Mouse (Mus musculus) gastrocnemius, postnatal 10 days (tissue): Measurements from ENCODE around the gene Lrrc8d. TPM values are rescaled to one million over a fixed set of nuclear protein-coding genes. Genes with fewer than 3 reads are reported as not detected.

Source experiments
- DNase-seq: peaks from one replicate; pipeline ENCODE4 v3.0.0; 2021; ENCODE audit warnings: mixed read lengths
- total RNA-seq, 2 experiments: library from RNA; stranded (reverse); gene quantifications; 2 replicates each; pipeline ENCODE4 v1.2.3; 2021

The Lrrc8d gene
- total RNA-seq, 2 experiments from 2014 or later = 10.8 to 11.1 TPM

DNA sequence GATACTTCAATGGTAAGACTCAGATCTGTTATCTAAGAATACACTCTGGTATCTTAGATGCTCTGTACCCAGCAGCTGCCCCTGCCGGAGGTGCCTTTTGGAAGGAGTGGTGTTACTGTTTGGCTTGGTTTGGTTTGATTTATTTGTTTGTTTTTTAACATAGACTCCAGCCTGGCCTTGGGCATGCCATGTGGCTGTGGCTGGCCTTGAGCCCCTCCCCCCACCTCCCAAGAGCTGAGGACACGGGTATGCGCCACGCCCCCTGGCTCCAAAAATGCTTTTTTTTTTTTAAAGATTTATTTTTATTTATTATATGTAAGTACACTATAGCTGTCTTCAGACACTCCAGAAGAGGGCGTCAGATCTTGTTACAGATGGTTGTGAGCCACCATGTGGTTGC lies 65.6 kb downstream of the Lrrc8d start:
- no peak for DNase-seq

- no peak for DNase-seq
These were observed 76.6 kb downstream of the Lrrc8d start for GRCm38 (mm10) chr5:105776368-105776767.

- DNase-seq = no peak
These were observed 77.3 kb downstream of the Lrrc8d start for GRCm38 (mm10) chr5:105776978-105777593.

GRCm38 (mm10) chr5:105777645-105778044 lies 77.9 kb downstream of the Lrrc8d start:
- DNase-seq = no peak

GRCm38 (mm10) chr5:105778189-105778588 lies 78.4 kb downstream of the Lrrc8d start:
- DNase-seq = no peak

GRCm38 (mm10) chr5:105778723-105779122 lies 79.0 kb downstream of the Lrrc8d start:
- DNase-seq = no peak

DNA sequence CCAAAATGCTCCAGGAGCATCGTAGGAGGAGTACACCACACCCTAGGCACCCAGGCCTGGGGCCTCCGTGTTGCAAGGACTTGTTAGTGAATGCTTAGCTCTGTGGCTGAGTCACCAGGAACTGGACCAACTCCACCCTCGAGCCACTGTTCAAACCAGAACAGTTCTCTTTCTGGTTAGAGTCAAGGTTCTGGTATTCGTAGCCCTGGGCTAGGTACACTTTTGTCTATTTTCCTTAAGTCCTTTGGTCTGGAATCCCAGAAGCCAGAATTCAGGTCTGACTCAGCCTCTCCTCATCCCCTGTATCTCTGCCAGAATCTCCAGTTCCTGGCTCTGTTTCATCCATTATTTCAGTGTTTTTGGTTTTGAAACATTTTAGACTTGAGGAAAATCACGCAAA lies 79.6 kb downstream of the Lrrc8d start:
- DNase-seq = no peak

DNA sequence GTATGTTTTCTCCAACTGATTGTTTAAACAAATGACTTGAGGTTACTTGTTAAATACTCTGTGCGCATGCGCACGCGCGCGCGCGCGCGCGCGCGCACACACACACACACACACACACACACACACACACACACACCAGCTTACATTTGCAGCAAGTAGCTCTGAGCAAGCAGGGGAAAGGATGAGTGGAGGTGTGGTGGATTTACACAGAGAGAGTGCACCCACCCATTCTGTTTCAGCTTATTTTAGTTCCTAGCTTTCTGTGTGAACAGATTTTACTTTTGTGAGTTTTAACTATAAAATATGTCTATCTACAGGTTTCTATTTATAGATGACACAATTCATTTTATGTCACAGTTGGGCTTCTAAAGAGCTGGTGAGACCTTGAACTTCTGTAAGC lies 84.1 kb downstream of the Lrrc8d start:
- no peak for DNase-seq

DNA sequence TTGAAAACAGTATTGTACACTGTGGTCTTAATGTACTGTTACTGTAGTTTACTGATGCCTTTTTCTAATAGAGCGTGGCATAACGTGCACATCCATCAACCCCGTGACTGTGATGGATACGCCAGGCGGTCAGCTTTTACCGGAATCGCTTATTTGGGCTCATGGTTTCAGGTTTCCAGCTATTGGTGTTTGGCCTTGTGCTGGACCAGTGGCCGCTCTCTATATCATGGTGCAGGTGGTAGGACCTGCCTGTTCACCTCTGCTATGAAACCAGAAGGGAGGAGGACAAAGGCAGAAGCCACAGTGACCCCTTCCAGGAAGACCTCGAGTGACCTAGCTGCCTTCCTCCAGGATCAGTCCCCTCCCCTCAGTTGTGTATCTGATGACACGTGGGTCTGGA lies 85.0 kb downstream of the Lrrc8d start:
- no peak for DNase-seq

GRCm38 (mm10) chr5:105787577-105787976 lies 87.8 kb downstream of the Lrrc8d start:
- DNase-seq = no peak

DNA sequence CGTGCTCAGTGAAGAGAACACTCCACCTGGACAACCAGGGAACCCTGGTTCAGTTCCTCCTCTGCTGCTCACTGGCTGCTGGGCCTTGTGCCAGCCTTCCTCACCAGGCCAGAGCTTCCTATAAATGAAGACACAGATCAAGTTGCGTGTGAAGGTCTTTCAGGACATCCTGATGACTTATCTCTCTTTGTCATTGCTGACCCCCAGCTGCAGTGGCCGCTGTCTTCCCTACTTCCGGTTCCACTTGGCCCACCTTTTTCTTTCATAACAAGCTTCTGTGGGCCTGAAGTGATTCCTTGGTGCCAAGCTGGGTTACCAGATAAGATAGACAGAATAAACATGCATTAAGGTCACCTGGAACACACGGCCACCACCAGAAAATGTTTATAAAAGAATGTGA lies 90.0 kb downstream of the Lrrc8d start:
- peak; percentile 24 for DNase-seq

- no peak for DNase-seq
These were observed 92.6 kb downstream of the Lrrc8d start for GRCm38 (mm10) chr5:105792331-105792801.

DNA sequence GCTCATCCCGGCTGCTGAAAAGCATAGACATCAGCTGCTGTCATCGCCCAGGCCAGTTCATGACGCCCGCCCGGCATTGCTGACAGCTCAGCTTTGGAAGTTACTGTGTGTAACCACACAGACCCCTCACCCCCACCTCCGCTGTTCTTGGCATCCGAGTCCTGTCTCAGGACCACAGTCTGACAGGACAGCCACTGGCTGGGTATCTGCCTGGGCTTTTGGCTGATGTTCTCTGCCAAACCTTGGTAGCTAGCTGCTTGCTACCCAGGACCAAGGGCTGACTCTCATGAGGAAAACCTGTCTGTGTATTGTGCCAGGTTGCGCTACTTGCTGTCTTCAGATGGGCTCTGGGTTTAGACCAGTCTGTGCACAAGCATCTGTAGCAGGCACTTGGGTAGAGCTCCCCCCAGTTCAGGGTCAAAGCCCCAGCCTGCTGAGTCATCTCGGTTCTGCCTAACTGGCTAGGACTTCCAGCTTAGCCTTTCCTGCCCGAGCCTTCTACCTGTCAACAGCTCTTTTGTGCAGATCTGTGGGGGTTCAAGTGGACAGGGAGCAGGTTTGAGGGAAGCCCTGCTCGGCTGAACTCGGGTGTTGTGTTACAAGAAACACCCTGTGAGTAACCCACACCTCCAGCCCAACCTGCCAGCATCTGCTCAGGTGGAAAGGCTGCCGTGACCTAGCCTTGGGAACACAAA lies 93.2 kb downstream of the Lrrc8d start:
- peak; percentile 32 for DNase-seq

DNA sequence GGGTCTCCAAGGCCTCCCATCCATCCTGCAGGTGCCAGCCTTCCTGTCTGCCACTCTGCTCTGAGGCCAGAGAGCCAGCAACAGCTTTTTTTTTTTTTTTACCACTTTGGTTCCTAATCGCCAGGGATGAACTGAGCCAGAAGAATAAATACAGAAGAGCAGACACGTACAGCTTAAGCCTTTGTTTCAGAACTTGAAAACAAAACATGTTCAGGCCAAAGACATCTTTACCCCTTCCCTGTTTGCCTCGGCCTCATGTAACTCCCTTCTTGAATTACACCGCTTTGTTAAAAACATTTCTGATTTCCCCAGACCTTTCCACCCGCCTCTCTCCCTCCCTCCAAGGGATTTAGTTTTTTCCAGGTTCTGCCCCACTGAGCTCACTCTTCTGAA lies 93.8 kb downstream of the Lrrc8d start:
- DNase-seq = no peak

GRCm38 (mm10) chr5:105798421-105798820 lies 98.7 kb downstream of the Lrrc8d start:
- no peak for DNase-seq

DNA sequence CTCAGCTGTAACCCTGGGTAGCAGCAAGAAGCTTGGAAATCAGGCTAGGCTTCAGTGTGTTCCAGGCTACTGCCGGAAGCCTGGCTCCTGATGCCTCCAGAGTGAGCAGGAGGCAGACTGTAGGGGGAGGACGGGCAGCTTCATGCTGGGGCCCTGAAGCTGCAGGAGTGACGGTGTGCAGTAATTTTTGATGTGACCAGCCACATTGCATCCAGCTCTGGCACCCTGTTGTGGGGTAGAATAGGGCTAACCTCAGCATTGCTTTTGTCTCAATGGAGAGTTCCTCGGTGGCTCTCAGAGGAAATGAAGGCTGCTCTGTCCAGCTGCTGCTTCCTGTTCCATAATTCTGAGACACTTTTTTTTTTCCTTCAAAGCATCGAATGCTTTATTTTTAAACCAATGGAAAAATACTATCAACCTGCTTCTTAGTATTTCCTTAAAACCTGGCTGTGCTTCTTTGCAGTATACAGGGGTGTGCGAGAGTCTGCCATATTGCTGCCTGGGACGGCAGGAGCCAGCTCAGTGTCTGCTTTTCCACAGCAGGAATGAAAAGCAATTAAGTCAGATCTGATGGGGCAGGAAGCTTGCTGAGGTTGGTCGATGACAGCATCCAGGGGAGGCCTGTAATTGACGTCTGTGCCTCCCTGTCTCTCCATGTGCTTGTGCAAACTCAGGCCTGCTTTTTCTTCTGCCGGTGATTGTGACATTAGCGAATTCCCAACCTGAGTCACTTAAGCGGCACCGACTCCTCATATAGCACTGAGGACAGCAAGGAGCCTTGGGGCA lies 100.3 kb downstream of the Lrrc8d start:
- no peak for DNase-seq

DNA sequence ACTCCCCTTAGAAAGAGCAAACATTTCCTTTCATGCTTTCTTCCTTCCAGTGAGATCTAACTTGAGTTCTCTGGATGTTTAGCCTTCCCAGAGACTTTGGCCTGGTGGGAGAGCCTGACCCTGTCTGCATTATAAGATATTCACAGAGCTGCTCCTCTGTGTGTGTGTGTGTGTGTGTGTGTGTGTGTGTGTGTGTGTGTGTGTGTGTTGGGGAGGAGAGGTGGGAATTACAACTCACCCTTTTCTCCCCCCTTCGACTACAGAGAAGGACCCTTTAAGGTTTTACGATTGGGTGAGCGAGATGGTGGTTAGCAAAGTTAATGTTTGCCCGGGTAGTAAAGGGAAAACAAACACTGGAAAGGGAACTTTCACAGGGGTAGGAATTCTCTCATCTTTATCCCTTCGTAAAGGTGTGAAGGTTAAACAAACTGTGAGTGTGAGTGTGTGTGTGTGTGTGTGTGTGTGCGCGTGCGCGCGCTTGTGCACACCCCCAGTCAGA lies 101.3 kb downstream of the Lrrc8d start:
- DNase-seq = no peak

DNA sequence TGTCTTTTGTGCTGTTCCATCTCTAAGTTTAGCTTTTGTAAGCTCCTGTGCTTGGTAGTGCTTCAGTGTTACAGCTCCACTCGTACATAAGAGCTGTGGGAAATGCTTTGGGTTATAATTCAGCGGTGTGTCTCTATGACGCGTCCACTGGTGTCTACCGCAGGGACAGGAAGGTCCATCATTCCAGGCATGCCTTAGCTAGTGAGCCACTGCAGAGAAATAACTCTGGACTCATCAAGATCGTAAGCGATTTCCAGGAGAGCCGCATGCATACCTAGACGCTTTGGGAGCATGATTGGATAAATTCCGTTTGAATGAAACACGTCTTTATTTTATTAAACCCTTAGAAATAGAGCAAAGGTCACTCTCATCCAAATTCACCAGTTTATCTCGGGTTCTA lies 106.2 kb downstream of the Lrrc8d start:
- no peak for DNase-seq

- no peak for DNase-seq
These were observed 107.7 kb downstream of the Lrrc8d start for GRCm38 (mm10) chr5:105807461-105807860.

- DNase-seq = no peak
These were observed 109.3 kb downstream of the Lrrc8d start for GRCm38 (mm10) chr5:105809056-105809455.

- DNase-seq = no peak
These were observed 113.3 kb downstream of the Lrrc8d start for GRCm38 (mm10) chr5:105813036-105813435.

DNA sequence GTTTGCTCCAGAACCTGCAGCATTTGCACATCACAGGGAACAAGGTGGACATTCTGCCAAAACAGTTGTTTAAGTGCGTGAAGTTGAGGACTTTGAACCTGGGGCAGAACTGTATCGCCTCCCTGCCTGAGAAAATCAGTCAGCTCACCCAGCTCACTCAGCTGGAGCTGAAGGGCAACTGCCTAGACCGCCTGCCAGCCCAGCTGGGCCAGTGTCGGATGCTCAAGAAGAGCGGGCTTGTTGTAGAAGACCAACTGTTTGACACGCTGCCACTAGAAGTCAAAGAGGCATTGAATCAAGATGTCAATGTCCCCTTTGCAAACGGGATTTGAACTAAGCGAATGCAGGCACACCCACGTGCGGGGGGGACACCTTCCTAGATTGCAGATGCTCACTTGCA lies 114.2 kb downstream of the Lrrc8d start:
- no peak for DNase-seq

- DNase-seq = no peak
These were observed 116.3 kb downstream of the Lrrc8d start for GRCm38 (mm10) chr5:105816118-105816517.
